Mouse (Mus musculus): ENCODE measurements around the gene Notch2.

DNA sequence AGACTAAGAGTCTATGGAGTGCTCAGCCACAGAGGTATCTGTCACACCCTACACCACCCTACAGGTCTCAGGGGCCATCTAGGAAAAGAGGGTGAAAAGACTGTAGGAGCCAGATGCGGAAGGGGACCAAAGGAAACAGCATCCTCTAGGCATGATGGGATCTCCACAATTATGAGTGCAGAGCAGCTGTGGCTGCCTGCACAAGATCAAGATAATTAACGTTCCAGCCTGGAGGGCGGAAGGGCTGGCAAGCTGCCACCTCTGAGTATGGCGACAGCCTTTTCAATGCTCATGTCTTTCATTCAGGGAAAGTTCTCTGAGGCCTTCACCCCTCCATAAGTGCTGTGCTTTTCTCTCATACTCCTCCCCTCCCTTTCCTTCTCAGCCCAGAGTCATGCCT, 146.0 kb downstream of the Notch2 start:
- no peak for TF ChIP-seq CTCF (IDR thresholded peaks at IDR 0.05; ENCODE audit: extremely low read depth, insufficient read length, insufficient replicate concordance, low read depth, low read length)
- TF ChIP-seq POLR2A (IDR thresholded peaks at IDR 0.05; ENCODE audit: low read depth, low read length): no peak
